Mouse (Mus musculus): Measurements from ENCODE around the gene Zfp629. TPM values are rescaled to one million over a fixed set of nuclear protein-coding genes. Genes with fewer than 3 reads are reported as not detected.
"Not testable (repeated sequence)": the region's sequence is repeated elsewhere in the genome, so short reads cannot be mapped to it uniquely, and the experiment has no call there.

Zfp629 gene
- polyA plus RNA-seq, 1 experiment from 2014 or later = 12.3 TPM

DNA sequence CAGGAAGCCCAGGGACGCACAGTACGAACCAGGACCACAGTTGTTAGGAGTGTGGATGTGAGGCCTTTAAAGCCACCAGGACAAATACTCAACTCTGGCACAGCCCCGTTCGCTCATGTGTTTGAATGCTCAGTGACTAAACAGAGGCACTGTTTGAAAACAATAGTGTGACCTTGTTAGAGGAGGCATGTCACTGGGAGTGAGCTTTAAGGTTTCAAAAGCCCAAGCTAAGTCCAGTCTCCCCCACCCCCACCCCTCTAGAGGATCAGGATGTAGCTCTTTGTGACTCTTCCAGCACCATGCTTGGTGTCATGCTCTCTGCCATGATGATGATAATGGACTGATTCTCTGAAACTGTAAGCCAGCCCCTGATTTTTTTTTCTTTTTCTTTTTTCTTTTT is 15.8 kb upstream of the Zfp629 start:
- Histone ChIP-seq H3K4me2 (ENCODE audit: low read length) (no peak overlapping the region), H3K4me3 (ENCODE audit: control insufficient read depth in 1 of 2, insufficient read depth in 1 of 2, low read depth in 1 of 2, low read length in 2 of 2) (no peak overlapping the region), H3K27me3 (ENCODE audit: control insufficient read depth, insufficient read depth, low read length) (no peaks in the 10 kb centered on the region), H3K27ac (replicated peaks in 1 of 2; ENCODE audit: control insufficient read depth in 1 of 2, insufficient read depth in 1 of 2, low read depth in 2 of 2, low read length in 2 of 2) (no peak overlapping the region), H3K36me3 (ENCODE audit: control insufficient read depth, insufficient read depth, low read length) (no peaks in the 10 kb centered on the region), H3K4me1 (ENCODE audit: control insufficient read depth in 2 of 2, insufficient read depth in 2 of 2, low read length in 2 of 2) (no peaks in the 10 kb centered on the region), H3K9ac (ENCODE audit: low read length) (no peak overlapping the region), H3K9me3 (ENCODE audit: control insufficient read depth, low read length) (no peaks in the 10 kb centered on the region)
- WGBS = 80% methylated on average over 4 of the region's 4 CpGs
- no peak for ATAC-seq (ENCODE audit: insufficient number of reproducible peaks, insufficient read depth, low FRiP score, low read depth)

DNA sequence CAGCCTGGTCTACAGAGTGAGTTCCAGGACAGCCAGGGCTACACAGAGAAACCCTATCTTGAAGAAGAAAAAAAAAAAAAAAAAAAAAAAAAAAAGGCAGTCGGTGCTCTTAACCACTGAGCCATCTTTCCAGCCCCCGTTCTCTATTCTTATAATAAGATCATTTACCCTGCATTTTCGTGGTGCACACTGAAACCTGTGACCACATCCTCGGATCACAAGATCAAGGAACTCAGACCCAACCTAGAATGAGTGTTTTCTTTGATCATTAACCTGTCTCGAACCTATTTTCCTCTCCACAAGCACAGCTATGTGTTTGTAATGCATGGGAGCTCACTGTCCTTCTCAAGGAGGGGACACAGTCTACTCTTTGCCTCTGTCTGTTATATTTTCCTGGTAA is 13.0 kb upstream of the Zfp629 start:
- no peaks in the 10 kb centered on the region for H3K27me3 ChIP-seq (ENCODE audit: control insufficient read depth, insufficient read depth, low read length)
- H3K4me1 ChIP-seq (ENCODE audit: control insufficient read depth in 2 of 2, insufficient read depth in 2 of 2, low read length in 2 of 2) = no peaks in the 10 kb centered on the region
- WGBS = 64% methylated on average over 5 of the region's 5 CpGs
- no peak overlapping the region for H3K27ac ChIP-seq (replicated peaks in 1 of 2; ENCODE audit: control insufficient read depth in 1 of 2, insufficient read depth in 1 of 2, low read depth in 2 of 2, low read length in 2 of 2)
- ATAC-seq (ENCODE audit: insufficient number of reproducible peaks, insufficient read depth, low FRiP score, low read depth) = no peak
- no peaks in the 10 kb centered on the region for H3K9me3 ChIP-seq (ENCODE audit: control insufficient read depth, low read length)
- H3K4me3 ChIP-seq (ENCODE audit: control insufficient read depth in 1 of 2, insufficient read depth in 1 of 2, low read depth in 1 of 2, low read length in 2 of 2) = no peak overlapping the region
- H3K9ac ChIP-seq (ENCODE audit: low read length) = no peak overlapping the region
- no peaks in the 10 kb centered on the region for H3K36me3 ChIP-seq (ENCODE audit: control insufficient read depth, insufficient read depth, low read length)
- H3K4me2 ChIP-seq (ENCODE audit: low read length) = no peak overlapping the region

DNA sequence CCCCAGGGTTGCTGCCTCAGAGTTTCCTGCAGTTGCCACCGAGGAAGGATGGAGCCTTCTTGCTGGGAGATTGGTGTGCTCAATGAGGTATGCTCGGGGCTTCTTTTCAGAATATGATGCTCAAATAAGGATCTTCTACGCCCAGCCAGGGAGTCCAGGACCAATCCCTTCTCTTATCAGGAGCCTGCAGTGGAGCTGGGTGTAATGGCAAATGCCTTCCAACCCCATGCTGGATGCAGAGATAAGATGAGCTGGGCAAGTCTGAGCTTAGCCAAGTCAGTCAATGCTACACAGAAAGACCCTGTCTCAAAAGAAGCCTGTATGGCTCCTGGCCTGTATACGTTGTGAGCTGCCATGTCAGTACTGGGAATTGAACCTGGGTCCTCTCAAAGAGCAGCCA is 10.9 kb upstream of the Zfp629 start:
- 70% methylated on average over 4 of the region's 4 CpGs for WGBS
- Histone ChIP-seq H3K9ac (ENCODE audit: low read length) (no peak overlapping the region), H3K27me3 (ENCODE audit: control insufficient read depth, insufficient read depth, low read length) (no peaks in the 10 kb centered on the region), H3K9me3 (ENCODE audit: control insufficient read depth, low read length) (no peaks in the 10 kb centered on the region), H3K4me3 (ENCODE audit: control insufficient read depth in 1 of 2, insufficient read depth in 1 of 2, low read depth in 1 of 2, low read length in 2 of 2) (no peak overlapping the region), H3K36me3 (ENCODE audit: control insufficient read depth, insufficient read depth, low read length) (no peaks in the 10 kb centered on the region), H3K4me2 (ENCODE audit: low read length) (no peak overlapping the region), H3K4me1 (ENCODE audit: control insufficient read depth in 2 of 2, insufficient read depth in 2 of 2, low read length in 2 of 2) (no peaks in the 10 kb centered on the region), H3K27ac (replicated peaks in 1 of 2; ENCODE audit: control insufficient read depth in 1 of 2, insufficient read depth in 1 of 2, low read depth in 2 of 2, low read length in 2 of 2) (no peak overlapping the region)
- ATAC-seq (ENCODE audit: insufficient number of reproducible peaks, insufficient read depth, low FRiP score, low read depth) = no peak

DNA sequence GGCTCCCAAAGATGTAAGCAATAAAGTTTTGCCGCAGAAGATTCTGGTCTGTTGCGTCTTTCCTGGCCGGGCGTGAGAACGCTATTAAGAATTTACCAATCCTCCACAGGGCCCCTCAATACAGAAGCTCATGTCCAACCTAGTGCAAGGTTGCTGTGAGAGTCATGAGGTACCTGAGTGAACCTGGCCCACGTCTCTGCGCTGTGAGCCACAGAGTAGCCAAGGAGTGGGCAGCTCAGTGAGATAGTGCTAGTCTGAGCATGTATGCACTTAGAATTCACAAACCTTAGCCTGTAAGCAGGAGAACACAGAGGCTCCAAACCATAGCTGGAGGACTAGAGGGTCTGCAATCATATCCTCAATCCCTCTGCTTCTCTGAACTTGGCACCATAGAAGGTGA is 10.4 kb upstream of the Zfp629 start:
- Histone ChIP-seq H3K9me3 (ENCODE audit: control insufficient read depth, low read length) (no peaks in the 10 kb centered on the region), H3K27me3 (ENCODE audit: control insufficient read depth, insufficient read depth, low read length) (no peaks in the 10 kb centered on the region), H3K4me2 (ENCODE audit: low read length) (no peak overlapping the region), H3K27ac (replicated peaks in 1 of 2; ENCODE audit: control insufficient read depth in 1 of 2, insufficient read depth in 1 of 2, low read depth in 2 of 2, low read length in 2 of 2) (no peak overlapping the region), H3K9ac (ENCODE audit: low read length) (no peak overlapping the region), H3K36me3 (ENCODE audit: control insufficient read depth, insufficient read depth, low read length) (no peaks in the 10 kb centered on the region), H3K4me1 (ENCODE audit: control insufficient read depth in 2 of 2, insufficient read depth in 2 of 2, low read length in 2 of 2) (no peaks in the 10 kb centered on the region), H3K4me3 (ENCODE audit: control insufficient read depth in 1 of 2, insufficient read depth in 1 of 2, low read depth in 1 of 2, low read length in 2 of 2) (no peak overlapping the region)
- ATAC-seq (ENCODE audit: insufficient number of reproducible peaks, insufficient read depth, low FRiP score, low read depth) = no peak
- WGBS = 94% methylated on average over 7 of the region's 7 CpGs

DNA sequence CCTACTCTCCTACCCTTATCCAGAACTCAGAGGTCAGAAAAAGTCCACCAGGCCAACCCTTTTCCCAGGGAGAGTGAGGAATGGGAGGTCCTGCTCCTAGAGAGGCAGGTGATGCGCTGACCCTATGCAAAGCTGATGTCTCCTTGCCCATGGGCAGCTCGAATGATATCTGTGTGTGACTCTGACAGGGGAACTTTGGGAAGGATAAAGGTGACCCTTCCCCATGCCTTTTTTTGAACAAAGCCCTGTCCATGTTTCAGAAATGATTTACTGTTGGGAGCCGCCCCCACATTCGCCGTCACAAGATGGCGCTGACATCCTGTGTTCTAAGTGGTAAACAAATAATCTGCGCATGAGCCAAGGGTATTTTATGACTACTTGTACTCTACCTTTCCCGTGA is 2.8 kb upstream of the Zfp629 start:
- H3K4me3 ChIP-seq (ENCODE audit: control insufficient read depth in 1 of 2, insufficient read depth in 1 of 2, low read depth in 1 of 2, low read length in 2 of 2); H3K27me3 ChIP-seq (ENCODE audit: control insufficient read depth, insufficient read depth, low read length); H3K9ac ChIP-seq (ENCODE audit: low read length); ATAC-seq (ENCODE audit: insufficient number of reproducible peaks, insufficient read depth, low FRiP score, low read depth); H3K27ac ChIP-seq (replicated peaks in 1 of 2; ENCODE audit: control insufficient read depth in 1 of 2, insufficient read depth in 1 of 2, low read depth in 2 of 2, low read length in 2 of 2); H3K9me3 ChIP-seq (ENCODE audit: control insufficient read depth, low read length); H3K4me2 ChIP-seq (ENCODE audit: low read length); H3K36me3 ChIP-seq (ENCODE audit: control insufficient read depth, insufficient read depth, low read length): not testable (repeated sequence)
- H3K4me1 ChIP-seq (ENCODE audit: control insufficient read depth in 2 of 2, insufficient read depth in 2 of 2, low read length in 2 of 2) = peaks cover 8 to 13% of the 10 kb centered on the region in 2 experiments
- WGBS = 89% methylated on average over 6 of the region's 8 CpGs

DNA sequence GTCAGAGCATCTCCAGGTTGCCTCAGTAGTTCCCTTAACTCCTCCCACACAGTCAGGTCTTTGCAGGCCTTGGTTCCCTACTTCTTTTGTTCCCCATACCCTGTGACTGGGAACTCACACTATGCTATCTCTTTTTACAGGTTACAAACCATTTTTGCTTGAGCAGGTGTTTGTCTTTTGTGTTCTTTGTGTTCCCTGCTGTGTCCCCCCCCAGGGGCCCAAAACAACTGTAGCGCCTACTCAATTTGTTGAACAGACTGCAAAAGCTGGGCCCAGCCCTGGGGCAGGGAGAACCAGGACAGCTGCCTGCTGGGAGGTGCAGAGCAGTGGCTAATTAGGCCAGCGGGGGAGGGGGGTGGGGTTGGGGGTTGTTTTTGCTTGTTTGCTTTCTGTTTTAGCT is 2.4 kb upstream of the Zfp629 start:
- no peaks in the 10 kb centered on the region for H3K9me3 ChIP-seq (ENCODE audit: control insufficient read depth, low read length)
- no peak overlapping the region for H3K4me2 ChIP-seq (ENCODE audit: low read length)
- H3K9ac ChIP-seq (ENCODE audit: low read length) = no peak overlapping the region
- no peaks in the 10 kb centered on the region for H3K27me3 ChIP-seq (ENCODE audit: control insufficient read depth, insufficient read depth, low read length)
- H3K27ac ChIP-seq (replicated peaks in 1 of 2; ENCODE audit: control insufficient read depth in 1 of 2, insufficient read depth in 1 of 2, low read depth in 2 of 2, low read length in 2 of 2) = no peak overlapping the region
- ATAC-seq (ENCODE audit: insufficient number of reproducible peaks, insufficient read depth, low FRiP score, low read depth) = no peak
- H3K4me1 ChIP-seq (ENCODE audit: control insufficient read depth in 2 of 2, insufficient read depth in 2 of 2, low read length in 2 of 2) = peaks cover 8 to 13% of the 10 kb centered on the region in 2 experiments
- H3K36me3 ChIP-seq (ENCODE audit: control insufficient read depth, insufficient read depth, low read length) = no peaks in the 10 kb centered on the region
- 71% methylated on average over 2 of the region's 2 CpGs for WGBS
- no peak overlapping the region for H3K4me3 ChIP-seq (ENCODE audit: control insufficient read depth in 1 of 2, insufficient read depth in 1 of 2, low read depth in 1 of 2, low read length in 2 of 2)

DNA sequence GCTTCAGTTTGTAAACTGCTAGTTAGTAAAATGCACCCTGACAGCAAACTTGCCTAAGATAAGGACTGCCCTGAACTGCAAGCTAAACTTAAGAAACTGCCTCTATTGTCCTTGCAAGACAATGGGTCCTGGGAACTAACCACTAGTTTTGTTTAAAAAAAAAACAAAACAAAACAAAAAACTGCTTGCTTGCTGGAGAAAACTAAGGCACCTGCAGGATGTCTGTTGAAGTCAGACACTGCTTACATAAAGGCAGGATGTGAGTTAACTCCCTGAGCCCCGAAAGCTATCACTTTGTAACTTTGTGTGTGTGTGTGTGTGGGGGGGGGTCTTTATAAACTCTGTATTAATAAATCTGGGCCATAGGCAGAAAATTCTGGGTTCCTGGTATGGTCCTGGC is 1.3 kb upstream of the Zfp629 start:
- Histone ChIP-seq H3K4me1 (ENCODE audit: control insufficient read depth in 2 of 2, insufficient read depth in 2 of 2, low read length in 2 of 2) (peaks cover 8 to 13% of the 10 kb centered on the region in 2 experiments), H3K4me3 (ENCODE audit: control insufficient read depth in 1 of 2, insufficient read depth in 1 of 2, low read depth in 1 of 2, low read length in 2 of 2) (no peak overlapping the region), H3K9me3 (ENCODE audit: control insufficient read depth, low read length) (no peaks in the 10 kb centered on the region; the same call in 1 of the 2 replicates), H3K4me2 (ENCODE audit: low read length) (no peak overlapping the region), H3K27ac (replicated peaks in 1 of 2; ENCODE audit: control insufficient read depth in 1 of 2, insufficient read depth in 1 of 2, low read depth in 2 of 2, low read length in 2 of 2) (no peak overlapping the region), H3K9ac (ENCODE audit: low read length) (no peak overlapping the region), H3K36me3 (ENCODE audit: control insufficient read depth, insufficient read depth, low read length) (peaks cover 9% of the 10 kb centered on the region), H3K27me3 (ENCODE audit: control insufficient read depth, insufficient read depth, low read length) (no peaks in the 10 kb centered on the region)
- 71% methylated on average over 1 of the region's 1 CpGs for whole genome bisulfite sequencing
- ATAC-seq (ENCODE audit: insufficient number of reproducible peaks, insufficient read depth, low FRiP score, low read depth) = no peak

DNA sequence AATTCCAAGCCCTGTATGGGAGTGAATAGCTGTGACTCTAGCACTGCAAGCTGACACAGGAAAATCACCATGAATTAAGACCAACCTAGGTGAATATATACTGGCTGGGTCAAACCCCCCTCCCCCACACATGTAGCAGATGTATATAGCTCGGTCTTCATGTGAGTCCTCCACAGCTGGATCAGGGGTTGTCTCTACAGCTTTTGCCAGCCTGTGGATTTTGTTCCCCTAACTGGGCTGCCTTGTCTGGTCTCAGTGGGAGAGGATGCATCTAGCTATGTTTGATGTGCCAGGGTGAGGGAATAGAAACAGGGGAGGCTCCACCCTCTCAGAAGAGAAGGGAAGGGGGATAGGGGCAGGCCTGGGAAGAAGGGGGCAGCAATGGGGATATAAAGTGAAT is 739 bp upstream of the Zfp629 start:
- Histone ChIP-seq H3K36me3 (ENCODE audit: control insufficient read depth, insufficient read depth, low read length) (peaks cover 15% of the 10 kb centered on the region), H3K4me2 (ENCODE audit: low read length) (peak overlapping the region; percentile 76; the same call in 1 of the 2 replicates), H3K27ac (replicated peaks in 1 of 2; ENCODE audit: control insufficient read depth in 1 of 2, insufficient read depth in 1 of 2, low read depth in 2 of 2, low read length in 2 of 2) (no peak overlapping the region), H3K4me3 (ENCODE audit: control insufficient read depth in 1 of 2, insufficient read depth in 1 of 2, low read depth in 1 of 2, low read length in 2 of 2) (no peak overlapping the region), H3K9me3 (ENCODE audit: control insufficient read depth, low read length) (no peaks in the 10 kb centered on the region; the same call in 1 of the 2 replicates), H3K27me3 (ENCODE audit: control insufficient read depth, insufficient read depth, low read length) (no peaks in the 10 kb centered on the region), H3K9ac (ENCODE audit: low read length) (no peak overlapping the region), H3K4me1 (ENCODE audit: control insufficient read depth in 2 of 2, insufficient read depth in 2 of 2, low read length in 2 of 2) (peaks cover 8 to 13% of the 10 kb centered on the region in 2 experiments)
- 80% methylated on average over 1 of the region's 1 CpGs for WGBS
- no peak for ATAC-seq (ENCODE audit: insufficient number of reproducible peaks, insufficient read depth, low FRiP score, low read depth)

All from heart, embryonic 14.5 days (tissue).